Mouse (Mus musculus): ENCODE measurements at regions not wholly inside any gene's neighbourhood (a gene's known extent, or its start where the extent isn't known, plus 50 kb on each side); places are given as distances from the start of the nearest gene placed in this dataset.

GRCm38 (mm10) chr17:14136702-14137315, 67.3 kb downstream of the Dact2 start:
- no peak for TF ChIP-seq POLR2A (IDR thresholded peaks at IDR 0.05; ENCODE audit: insufficient read depth, low read length)
- peak; percentile 72 for TF ChIP-seq CTCF (IDR thresholded peaks at IDR 0.05; ENCODE audit: low read depth, low read length)
- no peak for TF ChIP-seq EP300 (IDR thresholded peaks at IDR 0.05; ENCODE audit: insufficient read depth, low read depth, low read length)

All from ES-Bruce4 (cell line).